Mouse (Mus musculus) kidney, adult 9 months (tissue): ENCODE measurements around the gene Zfp882.
"Not testable (repeated sequence)": the region's sequence is repeated elsewhere in the genome, so short reads cannot be mapped to it uniquely, and the experiment has no call there.

Experiments
- DNase-seq: peaks from one replicate; pipeline ENCODE4 v3.0.0; 2022

The Zfp882 gene

GRCm38 (mm10) chr8:71908309-71909261 lies at the start of gene Zfp882, which contains the start of gene Zfp617:
TSS of gene Zfp882 (plus strand) at chr8:71908608.
TSS of gene Zfp617 (plus strand) at chr8:71908635.
- peak; percentile 93 for DNase-seq

- not testable (repeated sequence) for DNase-seq
Measured at GRCm38 (mm10) chr8:71861551-71861950, 46.9 kb upstream of the Zfp882 start.

GRCm38 (mm10) chr8:71862038-71862437 lies 46.4 kb upstream of the Zfp882 start:
- DNase-seq: not testable (repeated sequence)

DNA sequence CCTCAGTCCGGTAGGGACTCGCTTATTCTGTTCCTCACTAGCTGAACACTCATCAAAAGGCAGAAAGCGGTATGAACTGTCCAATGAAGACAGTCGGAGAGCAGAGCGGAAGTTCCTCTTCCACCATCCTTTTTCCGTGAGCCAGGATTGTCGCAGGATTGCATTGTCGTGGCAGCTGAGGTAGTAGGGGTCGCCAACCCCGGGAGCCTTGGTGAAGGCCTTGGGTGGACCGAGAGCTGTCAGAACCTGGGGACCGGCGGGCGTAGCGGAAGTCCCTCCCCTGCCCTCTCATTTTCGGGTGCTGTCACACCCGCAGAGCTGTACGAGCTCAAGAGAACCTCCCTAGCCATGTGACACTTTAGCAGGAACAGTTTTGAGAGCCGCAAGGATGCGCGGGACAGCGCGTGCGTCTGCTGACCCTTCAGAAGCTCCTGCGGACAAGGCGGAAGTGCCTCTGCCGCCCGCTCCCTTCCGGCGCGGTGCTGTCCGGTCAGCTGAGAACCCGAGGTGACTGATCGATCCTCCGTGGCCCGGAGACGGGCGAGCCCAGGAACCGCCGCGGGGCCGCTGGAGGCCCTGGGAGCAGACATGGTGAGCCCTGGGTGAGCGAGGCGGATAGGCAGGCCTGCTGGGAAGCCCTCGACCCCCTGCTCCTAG lies 26.7 kb upstream of the Zfp882 start, which contains the start of gene Zfp709:
Gene Zfp709 (plus strand): TSS at position 402 of the 657 bp plus-strand sequence.
- peak; percentile 63 for DNase-seq

DNA sequence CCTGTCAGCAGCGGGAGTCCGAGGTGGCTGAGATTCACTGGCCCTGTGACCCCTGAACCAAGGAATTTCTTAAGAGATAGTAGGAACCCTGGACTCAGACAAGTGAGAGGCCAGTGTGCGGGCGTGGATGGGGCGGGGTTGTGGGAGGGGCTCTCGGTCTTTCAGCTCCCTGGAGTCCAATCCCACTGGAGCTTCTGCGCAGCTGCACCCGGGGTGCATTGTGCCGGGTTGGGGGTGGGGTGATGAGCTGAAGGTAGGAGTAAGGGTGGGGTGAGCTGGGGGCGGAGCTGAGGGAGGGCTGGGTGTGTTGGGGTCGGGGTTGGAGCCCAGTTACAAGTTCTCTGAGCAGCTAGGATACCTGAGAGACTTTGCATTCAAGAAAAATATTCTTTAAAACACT lies 7.7 kb upstream of the Zfp882 start:
- DNase-seq: not testable (repeated sequence)

GRCm38 (mm10) chr8:71903084-71903483 lies 5.3 kb upstream of the Zfp882 start:
- DNase-seq: not testable (repeated sequence)

GRCm38 (mm10) chr8:71906809-71907208 lies 1.6 kb upstream of the Zfp882 start:
- no peak for DNase-seq

- DNase-seq: no peak
Measured at GRCm38 (mm10) chr8:71907798-71908257, 580 bp upstream of the Zfp882 start.

DNA sequence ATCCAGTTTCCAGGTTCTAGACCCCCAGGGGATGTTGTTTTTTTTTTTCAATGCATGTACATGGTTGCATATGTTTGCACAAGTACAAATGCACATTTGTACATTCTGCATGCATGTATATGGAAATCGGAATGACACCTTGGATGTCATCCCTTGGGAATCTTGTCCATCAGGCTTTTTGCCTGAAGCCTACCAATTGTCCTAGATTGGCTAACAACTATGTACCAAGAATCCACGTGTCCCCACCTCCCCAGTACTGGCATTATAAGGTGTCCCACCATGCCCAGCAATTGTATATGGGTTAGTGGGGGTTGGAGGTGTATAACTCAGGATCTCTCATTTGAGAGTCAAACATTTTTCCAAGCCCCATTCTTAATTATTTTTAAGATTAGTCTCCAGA lies 3.9 kb downstream of the Zfp882 start:
- no peak for DNase-seq

GRCm38 (mm10) chr8:71922567-71923401 lies 14.4 kb downstream of the Zfp882 start:
- DNase-seq: peak; percentile 98

- no peak for DNase-seq
Measured at GRCm38 (mm10) chr8:71925791-71926190, 17.4 kb downstream of the Zfp882 start.

- DNase-seq: peak; percentile 31
Measured at GRCm38 (mm10) chr8:71926551-71926950, 18.1 kb downstream of the Zfp882 start.

- no peak for DNase-seq
Measured at GRCm38 (mm10) chr8:71927779-71928178, 19.4 kb downstream of the Zfp882 start.

DNA sequence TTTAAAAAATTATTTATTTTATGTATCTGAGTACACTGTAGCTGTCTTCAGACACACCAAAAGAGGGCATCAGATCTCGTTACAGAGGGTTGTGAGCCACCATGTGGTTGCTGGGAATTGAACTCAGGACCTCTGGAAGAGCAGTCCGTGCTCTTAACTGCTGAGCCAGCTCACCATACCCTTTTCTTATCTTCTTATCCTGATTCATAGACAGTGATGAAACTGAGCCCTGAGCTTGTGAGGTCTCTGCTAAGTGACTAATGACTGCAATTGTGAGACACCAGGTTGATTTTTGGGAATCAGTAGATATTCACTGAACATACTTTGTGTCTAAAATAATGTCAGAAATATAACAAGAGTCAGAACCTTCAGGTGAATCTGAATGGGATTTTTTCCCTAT lies 29.6 kb downstream of the Zfp882 start:
- DNase-seq: not testable (repeated sequence)

- no peak for DNase-seq
Measured at GRCm38 (mm10) chr8:71940293-71941208, 32.1 kb downstream of the Zfp882 start.

DNA sequence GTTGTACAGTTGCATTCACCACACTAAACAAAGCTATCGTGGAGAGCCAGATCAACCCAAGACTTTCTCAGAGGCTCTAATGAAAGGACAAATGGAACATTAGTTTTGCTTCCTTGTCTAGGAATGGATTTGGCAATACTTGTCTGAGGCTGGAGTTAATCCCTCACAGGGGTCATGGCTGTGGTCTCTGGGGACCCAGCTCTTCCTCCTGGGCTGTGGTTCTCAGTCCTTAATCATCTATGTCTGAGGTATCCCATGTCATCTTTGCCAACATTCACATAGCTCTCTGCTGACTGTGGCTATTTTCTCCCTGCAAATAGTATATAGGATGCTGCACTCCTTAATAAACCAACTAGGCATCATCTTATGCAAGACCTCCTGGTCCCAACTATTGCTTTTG lies 33.4 kb downstream of the Zfp882 start:
- DNase-seq: no peak

GRCm38 (mm10) chr8:71948624-71949023 lies 40.2 kb downstream of the Zfp882 start:
- no peak for DNase-seq

GRCm38 (mm10) chr8:71950482-71951221 lies 42.2 kb downstream of the Zfp882 start, which contains the start of gene Zfp961:
TSS of gene Zfp961 (plus strand) at chr8:71951038.
- DNase-seq: peak; percentile 98

DNA sequence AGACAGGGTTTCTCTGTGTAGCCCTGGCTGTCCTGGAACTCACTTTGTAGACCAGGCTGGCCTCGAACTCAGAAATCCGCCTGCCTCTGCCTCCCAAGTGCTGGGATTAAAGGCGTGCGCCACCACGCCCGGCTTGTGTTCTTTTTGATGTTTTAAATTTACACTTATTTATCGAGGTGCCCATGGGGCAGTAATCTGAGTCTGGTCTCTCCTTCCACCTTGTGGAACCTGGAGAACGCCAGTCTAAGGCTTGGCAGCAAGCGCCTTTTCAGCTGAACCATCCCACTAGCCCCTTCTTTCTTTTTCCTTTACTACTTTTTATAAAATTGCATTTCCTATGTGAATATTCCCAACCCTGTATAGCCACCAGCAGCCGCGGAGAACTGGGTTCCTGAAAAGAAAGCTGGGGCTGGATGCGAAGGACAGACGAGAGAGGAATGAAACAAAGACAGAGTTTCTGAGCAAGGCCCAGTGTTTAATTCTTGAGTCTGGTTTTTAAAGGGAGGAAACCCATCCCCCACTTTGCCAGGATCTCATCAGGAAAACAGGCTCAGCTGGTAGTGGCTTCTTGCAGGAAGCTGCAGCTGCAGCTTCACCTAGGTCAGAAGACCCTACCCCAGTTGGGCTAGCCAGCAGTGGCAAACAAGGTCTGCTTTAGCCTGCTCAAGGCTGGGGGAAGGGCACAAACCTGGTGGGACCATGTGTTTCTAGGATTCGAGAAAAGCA lies 43.2 kb downstream of the Zfp882 start:
- DNase-seq: peak; percentile 12

- DNase-seq: no peak
Measured at GRCm38 (mm10) chr8:71952489-71952888, 44.1 kb downstream of the Zfp882 start.
